Mouse (Mus musculus) ES-E14 (cell line): ENCODE data around the gene Fam168b.

Experiments used
- CHD2 ChIP-seq: IDR thresholded peaks from 2 replicates; pipeline ENCODE4 v1.6.1; 2014; ENCODE audit warnings: mild to moderate bottlenecking, low read depth, low read length, inconsistent platforms
- HCFC1 ChIP-seq: IDR thresholded peaks from 2 replicates; pipeline ENCODE4 v1.6.1; 2012; ENCODE audit warnings: low read length, inconsistent platforms, borderline replicate concordance; ENCODE audit not compliant: insufficient read depth
- MAFK ChIP-seq: IDR thresholded peaks from 2 replicates; pipeline ENCODE4 v1.6.1; 2014; ENCODE audit warnings: mild to moderate bottlenecking, low read depth, low read length, inconsistent platforms; ENCODE audit not compliant: insufficient read depth
- ZNF384 ChIP-seq: IDR thresholded peaks from 2 replicates; pipeline ENCODE4 v1.6.1; 2012; ENCODE audit warnings: low read depth, low read length, inconsistent platforms

- no peak for TF ChIP-seq ZNF384
- no peak for TF ChIP-seq HCFC1
- no peak for TF ChIP-seq CHD2
- no peak for TF ChIP-seq MAFK
These were observed 9.4 kb upstream of the Fam168b start for GRCm38 (mm10) chr1:34852116-34852878.
